Mouse (Mus musculus): ENCODE results near the gene Tbcc. TPM values are rescaled to one million over a fixed set of nuclear protein-coding genes. Genes with fewer than 3 reads are reported as not detected.
A peak's percentile ranks its signal among the peaks of the same experiment; 100 is the strongest.

The Tbcc gene
- polyA plus RNA-seq, 1 experiment from 2014 or later: 43.1 TPM

GRCm38 (mm10) chr17:46875626-46876025 lies 14.9 kb upstream of the Tbcc start:
- Histone ChIP-seq H3K4me3 (no peak overlapping the region), H3K27me3 (ENCODE audit: poor library complexity, severe bottlenecking) (no peaks in the 10 kb centered on the region), H3K36me3 (replicated peaks) (no peaks in the 10 kb centered on the region), H3K9me3 (no peaks in the 10 kb centered on the region), H3K4me1 (peaks cover 26% of the 10 kb centered on the region), H3K27ac (no peak overlapping the region)
- DNase-seq (ENCODE audit: extremely low spot score, low spot score): no peak
- WGBS: 66% methylated on average over 3 of the region's 3 CpGs

- no peak for DNase-seq (ENCODE audit: extremely low spot score, low spot score)
- Histone ChIP-seq H3K4me1 (peaks cover 26% of the 10 kb centered on the region), H3K9me3 (no peaks in the 10 kb centered on the region), H3K27ac (no peak overlapping the region), H3K4me3 (no peak overlapping the region), H3K27me3 (ENCODE audit: poor library complexity, severe bottlenecking) (no peaks in the 10 kb centered on the region), H3K36me3 (replicated peaks) (no peaks in the 10 kb centered on the region)
- 82% methylated on average over 8 of the region's 8 CpGs for WGBS
These were observed 14.0 kb upstream of the Tbcc start for GRCm38 (mm10) chr17:46876371-46876950.

- Histone ChIP-seq H3K27me3 (ENCODE audit: poor library complexity, severe bottlenecking) (no peaks in the 10 kb centered on the region), H3K4me1 (peaks cover 26% of the 10 kb centered on the region), H3K4me3 (no peak overlapping the region), H3K9me3 (no peaks in the 10 kb centered on the region), H3K27ac (no peak overlapping the region), H3K36me3 (replicated peaks) (no peaks in the 10 kb centered on the region)
- WGBS: 91% methylated on average over 5 of the region's 5 CpGs
- DNase-seq (ENCODE audit: extremely low spot score, low spot score): no peak
These were observed 13.4 kb upstream of the Tbcc start for GRCm38 (mm10) chr17:46877061-46877460.

GRCm38 (mm10) chr17:46879841-46880311 lies 10.6 kb upstream of the Tbcc start:
- Histone ChIP-seq H3K36me3 (replicated peaks) (no peaks in the 10 kb centered on the region), H3K27me3 (ENCODE audit: poor library complexity, severe bottlenecking) (no peaks in the 10 kb centered on the region), H3K27ac (no peak overlapping the region), H3K9me3 (no peaks in the 10 kb centered on the region), H3K4me3 (no peak overlapping the region), H3K4me1 (peaks cover 3% of the 10 kb centered on the region; the same call in 1 of the 2 replicates)
- DNase-seq (ENCODE audit: extremely low spot score, low spot score): no peak
- WGBS: 83% methylated on average over 14 of the region's 14 CpGs

- DNase-seq (ENCODE audit: extremely low spot score, low spot score): no peak
- Histone ChIP-seq H3K9me3 (no peaks in the 10 kb centered on the region), H3K27ac (no peak overlapping the region), H3K4me3 (no peak overlapping the region), H3K27me3 (ENCODE audit: poor library complexity, severe bottlenecking) (no peaks in the 10 kb centered on the region), H3K4me1 (peaks cover 4% of the 10 kb centered on the region; the same call in 1 of the 2 replicates), H3K36me3 (replicated peaks) (no peaks in the 10 kb centered on the region)
- 83% methylated on average over 2 of the region's 2 CpGs for WGBS
These were observed 10.2 kb upstream of the Tbcc start for GRCm38 (mm10) chr17:46880322-46880721.

- H3K27me3 ChIP-seq (ENCODE audit: poor library complexity, severe bottlenecking): no peaks in the 10 kb centered on the region
- H3K4me3 ChIP-seq: no peak overlapping the region
- H3K36me3 ChIP-seq (replicated peaks): no peaks in the 10 kb centered on the region
- no peaks in the 10 kb centered on the region for H3K9me3 ChIP-seq
- H3K27ac ChIP-seq: no peak overlapping the region
- DNase-seq (ENCODE audit: extremely low spot score, low spot score): no peak
- WGBS: 90% methylated on average over 6 of the region's 6 CpGs
- peaks cover 12% of the 10 kb centered on the region for H3K4me1 ChIP-seq
These were observed 8.8 kb upstream of the Tbcc start for GRCm38 (mm10) chr17:46881728-46882127.

- Histone ChIP-seq H3K9me3 (no peaks in the 10 kb centered on the region), H3K36me3 (replicated peaks) (no peaks in the 10 kb centered on the region), H3K4me1 (peaks cover 12% of the 10 kb centered on the region), H3K4me3 (no peak overlapping the region), H3K27me3 (ENCODE audit: poor library complexity, severe bottlenecking) (no peaks in the 10 kb centered on the region), H3K27ac (no peak overlapping the region)
- no peak for DNase-seq (ENCODE audit: extremely low spot score, low spot score)
- 92% methylated on average over 9 of the region's 9 CpGs for WGBS
These were observed 7.4 kb upstream of the Tbcc start for GRCm38 (mm10) chr17:46883107-46883506.

GRCm38 (mm10) chr17:46884766-46885165 lies 5.7 kb upstream of the Tbcc start:
- Histone ChIP-seq H3K4me1 (peaks cover 22% of the 10 kb centered on the region), H3K4me3 (no peak overlapping the region), H3K27ac (no peak overlapping the region), H3K27me3 (ENCODE audit: poor library complexity, severe bottlenecking) (no peaks in the 10 kb centered on the region), H3K9me3 (no peaks in the 10 kb centered on the region), H3K36me3 (replicated peaks) (no peaks in the 10 kb centered on the region)
- DNase-seq (ENCODE audit: extremely low spot score, low spot score): no peak
- 95% methylated on average over 6 of the region's 6 CpGs for WGBS

GRCm38 (mm10) chr17:46885218-46885909 lies 5.1 kb upstream of the Tbcc start:
- H3K36me3 ChIP-seq (replicated peaks): no peaks in the 10 kb centered on the region
- no peak overlapping the region for H3K4me3 ChIP-seq
- peaks cover 22% of the 10 kb centered on the region for H3K4me1 ChIP-seq
- 87% methylated on average over 11 of the region's 11 CpGs for WGBS
- H3K9me3 ChIP-seq: no peaks in the 10 kb centered on the region
- H3K27me3 ChIP-seq (ENCODE audit: poor library complexity, severe bottlenecking): no peaks in the 10 kb centered on the region
- DNase-seq (ENCODE audit: extremely low spot score, low spot score): no peak
- H3K27ac ChIP-seq: no peak overlapping the region

- Histone ChIP-seq H3K4me3 (no peak overlapping the region), H3K27me3 (ENCODE audit: poor library complexity, severe bottlenecking) (no peaks in the 10 kb centered on the region), H3K4me1 (peaks cover 26% of the 10 kb centered on the region), H3K27ac (0 out of 2 replicates have a peak overlapping the region, but pooled peaks have one; percentile 11), H3K36me3 (replicated peaks) (no peaks in the 10 kb centered on the region), H3K9me3 (no peaks in the 10 kb centered on the region)
- no peak for DNase-seq (ENCODE audit: extremely low spot score, low spot score)
- WGBS: 61% methylated on average over 17 of the region's 17 CpGs
These were observed 4.4 kb upstream of the Tbcc start for GRCm38 (mm10) chr17:46885910-46886643.

GRCm38 (mm10) chr17:46888511-46889212 lies 1.8 kb upstream of the Tbcc start:
- H3K27me3 ChIP-seq (ENCODE audit: poor library complexity, severe bottlenecking): no peaks in the 10 kb centered on the region
- no peaks in the 10 kb centered on the region for H3K9me3 ChIP-seq
- H3K4me1 ChIP-seq: peaks cover 47% of the 10 kb centered on the region
- H3K27ac ChIP-seq: peak overlapping the region; percentile 94
- peaks cover 19% of the 10 kb centered on the region for H3K36me3 ChIP-seq (replicated peaks)
- whole genome bisulfite sequencing: 33% methylated on average over 16 of the region's 16 CpGs
- peak overlapping the region; percentile 91 for H3K4me3 ChIP-seq
- no peak for DNase-seq (ENCODE audit: extremely low spot score, low spot score)

- Histone ChIP-seq H3K4me1 (peaks cover 47% of the 10 kb centered on the region), H3K9me3 (no peaks in the 10 kb centered on the region), H3K27ac (peak overlapping the region; percentile 94), H3K27me3 (ENCODE audit: poor library complexity, severe bottlenecking) (no peaks in the 10 kb centered on the region), H3K36me3 (replicated peaks) (peaks cover 23% of the 10 kb centered on the region), H3K4me3 (peak overlapping the region; percentile 91)
- DNase-seq (ENCODE audit: extremely low spot score, low spot score): peak; percentile 75
- WGBS: under 1% methylated on average over 44 of the region's 44 CpGs
These were observed 917 bp upstream of the Tbcc start for GRCm38 (mm10) chr17:46889450-46890084.

Data from forebrain, embryonic 10.5 days (tissue).